Mouse (Mus musculus): ENCODE data around the gene Scgb1c1.
"Not testable (repeated sequence)": the region's sequence is repeated elsewhere in the genome, so short reads cannot be mapped to it uniquely, and the experiment has no call there.

Scgb1c1 gene

GRCm38 (mm10) chr7:140881696-140882468 lies 36.5 kb downstream of the Scgb1c1 start, which contains the start of the genes Psmd13 and Sirt3:
Psmd13 (plus strand) TSS chr7:140881968.
Sirt3 (minus strand) TSS chr7:140882309.
- peak; percentile 90 for DNase-seq

- DNase-seq = no peak
Measured at GRCm38 (mm10) chr7:140882469-140882803, 37.1 kb downstream of the Scgb1c1 start.

DNA sequence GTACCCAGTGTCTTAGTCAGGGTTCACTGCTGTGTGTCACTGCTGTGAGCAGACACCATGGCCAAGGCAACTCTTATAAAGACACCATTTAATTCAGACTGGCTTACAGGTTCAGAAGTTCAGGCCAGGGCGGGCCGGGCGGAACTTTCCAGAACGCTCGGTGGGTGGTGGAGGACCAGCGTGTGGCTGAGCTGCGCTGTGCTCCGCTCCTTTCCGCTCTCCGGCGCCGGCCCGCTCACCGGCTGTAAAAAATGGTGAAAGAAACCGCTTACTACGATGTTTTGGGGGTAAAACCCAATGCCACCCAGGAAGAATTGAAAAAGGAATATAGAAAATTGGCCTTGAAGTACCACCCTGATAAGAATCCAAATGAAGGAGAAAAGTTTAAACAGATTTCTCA lies 45.3 kb downstream of the Scgb1c1 start:
- not testable (repeated sequence) for DNase-seq

GRCm38 (mm10) chr7:140894031-140894430 lies 48.7 kb downstream of the Scgb1c1 start:
- no peak for DNase-seq

GRCm38 (mm10) chr7:140894611-140895010 lies 49.3 kb downstream of the Scgb1c1 start:
- DNase-seq = no peak

Data from cerebellum, adult 8-10 months (tissue).